Mouse (Mus musculus): ENCODE data around the gene Col3a1. TPM values are rescaled to one million over a fixed set of nuclear protein-coding genes. Genes with fewer than 3 reads are reported as not detected.

The Col3a1 gene
- total RNA-seq, 2 experiments from 2014 or later: 0.15 TPM; not detected in 1

GRCm38 (mm10) chr1:45379992-45380690 is 68.8 kb downstream of the Col3a1 start:
- ATAC-seq (replicated peaks; ENCODE audit: low FRiP score, poor library complexity, severe bottlenecking): no peak

DNA sequence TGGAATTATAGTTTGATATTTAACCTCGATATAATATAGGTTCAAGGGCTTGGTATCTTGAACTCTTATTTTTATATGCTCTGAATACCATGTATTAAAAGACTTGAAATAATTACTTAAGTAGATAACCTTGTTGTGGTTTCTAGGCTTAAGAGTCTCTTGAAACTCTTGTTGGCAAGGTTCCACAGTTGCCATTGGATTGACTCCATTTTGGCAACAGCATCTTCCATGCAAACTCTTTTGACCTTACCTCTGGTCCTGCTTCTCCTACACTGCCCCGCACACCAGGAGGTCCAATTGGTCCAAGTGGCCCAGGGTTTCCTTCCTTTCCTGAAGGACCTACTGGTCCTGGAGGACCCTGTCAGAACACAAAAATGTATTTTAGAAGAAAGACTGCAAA is 70.5 kb downstream of the Col3a1 start:
- no peak for ATAC-seq (replicated peaks; ENCODE audit: low FRiP score, poor library complexity, severe bottlenecking)

Other genes starting within 250 kb of the Col3a1 start
- not detected in 2 replicates for gene Col5a2, start 191.7 kb downstream of the Col3a1 start, total RNA-seq (2015; ENCODE audit: low replicate concordance)
- 0.13 TPM in 1 of 2 replicates, not detected in the other for gene Col5a2, start 191.7 kb downstream of the Col3a1 start, total RNA-seq (2017; ENCODE audit: low replicate concordance)